Mouse (Mus musculus) hindbrain, embryonic 16.5 days (tissue): ENCODE measurements at regions not wholly inside any gene's neighbourhood (a gene's known extent, or its start where the extent isn't known, plus 50 kb on each side); places are given as distances from the start of the nearest gene placed in this dataset.

Experiments
- ATAC-seq: fragments of 200-750 bp; cut with Nextera tagmentation; 2 replicates; pipeline ENCODE4 v1.8.0; 2017; ENCODE audit warnings: moderate TSS enrichment, moderate library complexity
- H3K27ac ChIP-seq: fragments of 300-500 bp; sonication (generic); 2 replicates; pipeline ENCODE4 v1.5.1; 2014; ENCODE audit warnings: low read depth, mild to moderate bottlenecking, control low read depth, low read length, moderate library complexity
- H3K27me3 ChIP-seq: fragments of 300-500 bp; sonication (generic); replicated peaks from 2 replicates; pipeline ENCODE4 v1.6.1; 2014; ENCODE audit warnings: low read length; ENCODE audit not compliant: control insufficient read depth, insufficient read depth
- H3K36me3 ChIP-seq: fragments of 300-500 bp; sonication (generic); 2 replicates; pipeline ENCODE4 v1.6.1; 2014; ENCODE audit warnings: mild to moderate bottlenecking, low read length, moderate library complexity, mixed read lengths; ENCODE audit not compliant: control insufficient read depth, insufficient read depth
- H3K4me1 ChIP-seq: fragments of 300-500 bp; sonication (generic); 2 replicates; pipeline ENCODE4 v1.6.1; 2014; ENCODE audit warnings: low read depth, low read length; ENCODE audit not compliant: control insufficient read depth, insufficient read depth
- H3K4me2 ChIP-seq: fragments of 300-500 bp; sonication (generic); 2 replicates; pipeline ENCODE4 v1.6.1; 2014; ENCODE audit warnings: mild to moderate bottlenecking, low read length, control low read depth, moderate library complexity
- H3K4me3 ChIP-seq: fragments of 300-500 bp; sonication (generic); 2 replicates; pipeline ENCODE4 v1.5.1; 2014; ENCODE audit warnings: mild to moderate bottlenecking, low read length, control low read depth, moderate library complexity
- H3K9ac ChIP-seq: fragments of 300-500 bp; sonication (generic); 2 replicates; pipeline ENCODE4 v1.6.1; 2014; ENCODE audit warnings: low read depth, mild to moderate bottlenecking, control low read depth, low read length, moderate library complexity
- H3K9me3 ChIP-seq: fragments of 300-500 bp; sonication (generic); 2 replicates; pipeline ENCODE4 v1.6.1; 2014; ENCODE audit warnings: mild to moderate bottlenecking, low read length, moderate library complexity; ENCODE audit not compliant: control insufficient read depth
- WGBS: fragments of 180-500 bp; shearing (Covaris S2); extraction: QIAGEN DNeasy Blood & Tissue Kit; methylation state at CpG from one replicate; pipeline ENCODE4 v1.1.7; 2014; 5-methylcytosine and 5-hydroxymethylcytosine counted together

- no peak overlapping the region for H3K27ac ChIP-seq
- ATAC-seq = no peak
- no peak overlapping the region for H3K4me3 ChIP-seq
- 82% methylated on average over 3 of the region's 3 CpGs for WGBS
- H3K4me2 ChIP-seq = no peak overlapping the region
- H3K9me3 ChIP-seq = peaks cover 3% of the 10 kb centered on the region; the same call in 1 of the 2 replicates
- H3K4me1 ChIP-seq = no peaks in the 10 kb centered on the region
- H3K36me3 ChIP-seq = no peaks in the 10 kb centered on the region
- H3K27me3 ChIP-seq = no peaks in the 10 kb centered on the region
- H3K9ac ChIP-seq = no peak overlapping the region
Measured at GRCm38 (mm10) chr2:61071025-61071424, 108.0 kb upstream of the Rbms1 start.

GRCm38 (mm10) chr2:61067877-61068276 lies 104.9 kb upstream of the Rbms1 start:
- peaks cover 4% of the 10 kb centered on the region; the same call in 1 of the 2 replicates for H3K9me3 ChIP-seq
- no peak for ATAC-seq
- H3K36me3 ChIP-seq = no peaks in the 10 kb centered on the region
- H3K4me2 ChIP-seq = no peak overlapping the region
- H3K27me3 ChIP-seq = no peaks in the 10 kb centered on the region
- WGBS = 81% methylated on average over 2 of the region's 2 CpGs
- no peak overlapping the region for H3K9ac ChIP-seq
- H3K4me3 ChIP-seq = no peak overlapping the region
- no peak overlapping the region for H3K27ac ChIP-seq
- no peaks in the 10 kb centered on the region for H3K4me1 ChIP-seq

- no peak overlapping the region for H3K4me3 ChIP-seq
- no peak overlapping the region for H3K9ac ChIP-seq
- peaks cover 4% of the 10 kb centered on the region; the same call in 1 of the 2 replicates for H3K9me3 ChIP-seq
- H3K36me3 ChIP-seq = no peaks in the 10 kb centered on the region
- no peak for ATAC-seq
- no peak overlapping the region for H3K4me2 ChIP-seq
- H3K4me1 ChIP-seq = no peaks in the 10 kb centered on the region
- H3K27me3 ChIP-seq = no peaks in the 10 kb centered on the region
- no peak overlapping the region for H3K27ac ChIP-seq
- WGBS = 73% methylated on average over 2 of the region's 2 CpGs
Measured at GRCm38 (mm10) chr2:61062125-61062524, 99.1 kb upstream of the Rbms1 start.

GRCm38 (mm10) chr2:61060906-61061305 lies 97.9 kb upstream of the Rbms1 start:
- no peak for ATAC-seq
- 83% methylated on average over 1 of the region's 1 CpGs for WGBS
- no peaks in the 10 kb centered on the region for H3K4me1 ChIP-seq
- no peaks in the 10 kb centered on the region for H3K9me3 ChIP-seq
- no peaks in the 10 kb centered on the region for H3K27me3 ChIP-seq
- H3K4me3 ChIP-seq = no peak overlapping the region
- no peaks in the 10 kb centered on the region for H3K36me3 ChIP-seq
- no peak overlapping the region for H3K9ac ChIP-seq
- no peak overlapping the region for H3K4me2 ChIP-seq
- no peak overlapping the region for H3K27ac ChIP-seq

GRCm38 (mm10) chr2:61058545-61059235 lies 95.7 kb upstream of the Rbms1 start:
- Histone ChIP-seq H3K4me3 (no peak overlapping the region), H3K9ac (no peak overlapping the region), H3K9me3 (no peaks in the 10 kb centered on the region), H3K4me1 (no peaks in the 10 kb centered on the region), H3K27me3 (no peaks in the 10 kb centered on the region), H3K4me2 (no peak overlapping the region), H3K36me3 (no peaks in the 10 kb centered on the region), H3K27ac (no peak overlapping the region)
- ATAC-seq = peak; percentile 56; the same call in 1 of the 2 replicates
- WGBS = 16% methylated on average over 6 of the region's 6 CpGs

GRCm38 (mm10) chr2:61052296-61052695 lies 89.3 kb upstream of the Rbms1 start:
- H3K27ac ChIP-seq = no peak overlapping the region
- H3K4me1 ChIP-seq = no peaks in the 10 kb centered on the region
- 65% methylated on average over 9 of the region's 9 CpGs for WGBS
- no peak overlapping the region for H3K4me2 ChIP-seq
- no peak for ATAC-seq
- no peak overlapping the region for H3K4me3 ChIP-seq
- H3K9me3 ChIP-seq = no peaks in the 10 kb centered on the region
- no peaks in the 10 kb centered on the region for H3K27me3 ChIP-seq
- no peak overlapping the region for H3K9ac ChIP-seq
- H3K36me3 ChIP-seq = no peaks in the 10 kb centered on the region

GRCm38 (mm10) chr2:61051808-61052207 lies 88.8 kb upstream of the Rbms1 start:
- ATAC-seq = no peak
- no peak overlapping the region for H3K27ac ChIP-seq
- H3K4me3 ChIP-seq = no peak overlapping the region
- H3K4me2 ChIP-seq = no peak overlapping the region
- no peaks in the 10 kb centered on the region for H3K9me3 ChIP-seq
- no peak overlapping the region for H3K9ac ChIP-seq
- H3K4me1 ChIP-seq = no peaks in the 10 kb centered on the region
- no peaks in the 10 kb centered on the region for H3K36me3 ChIP-seq
- no peaks in the 10 kb centered on the region for H3K27me3 ChIP-seq
- WGBS = 96% methylated on average over 8 of the region's 8 CpGs

- whole genome bisulfite sequencing = 86% methylated on average over 5 of the region's 5 CpGs
Measured at GRCm38 (mm10) chr2:61046111-61046767, 83.2 kb upstream of the Rbms1 start.

GRCm38 (mm10) chr2:61045467-61045866 lies 82.5 kb upstream of the Rbms1 start:
- no peak overlapping the region for H3K27ac ChIP-seq
- no peak for ATAC-seq
- H3K4me1 ChIP-seq = no peaks in the 10 kb centered on the region
- H3K36me3 ChIP-seq = no peaks in the 10 kb centered on the region
- WGBS = 87% methylated on average over 6 of the region's 6 CpGs
- H3K9me3 ChIP-seq = no peaks in the 10 kb centered on the region
- no peaks in the 10 kb centered on the region for H3K27me3 ChIP-seq
- no peak overlapping the region for H3K4me2 ChIP-seq
- no peak overlapping the region for H3K9ac ChIP-seq
- H3K4me3 ChIP-seq = no peak overlapping the region

More at GRCm38 (mm10) chr2:61046111-61046767, 83.2 kb upstream of the Rbms1 start:
- H3K4me2 ChIP-seq = no peak overlapping the region
- no peak overlapping the region for H3K4me3 ChIP-seq
- no peak overlapping the region for H3K27ac ChIP-seq
- no peaks in the 10 kb centered on the region for H3K9me3 ChIP-seq
- no peaks in the 10 kb centered on the region for H3K4me1 ChIP-seq
- H3K36me3 ChIP-seq = no peaks in the 10 kb centered on the region
- no peak overlapping the region for H3K9ac ChIP-seq
- no peaks in the 10 kb centered on the region for H3K27me3 ChIP-seq
- ATAC-seq = no peak
